Mouse (Mus musculus) thymus, adult 2 months (tissue): ENCODE data around the gene Nup62.

Experiments used
- CTCF ChIP-seq: fragments of 200-500 bp; IDR thresholded peaks from 2 replicates; pipeline ENCODE4 v1.5.1; 2012; ENCODE audit warnings: mild to moderate bottlenecking, control low read depth, low read length, moderate library complexity, borderline replicate concordance; ENCODE audit not compliant: control insufficient read depth, poor library complexity, insufficient read depth; ENCODE audit errors: extremely low read depth
- POLR2A ChIP-seq: fragments of 200-500 bp; IDR thresholded peaks from 2 replicates; pipeline ENCODE4 v1.6.1; 2012; ENCODE audit warnings: mild to moderate bottlenecking, low read length, control low read depth, moderate library complexity; ENCODE audit not compliant: control insufficient read depth, poor library complexity, insufficient read depth; ENCODE audit errors: extremely low read depth

GRCm38 (mm10) chr7:44868919-44869696, 53.2 kb downstream of the Nup62 start:
- TF ChIP-seq POLR2A (peak; percentile 33; the same call in 1 of the 2 replicates), CTCF (no peak)
